ENCODE assay signal across 10 mouse cellular contexts in the genomic region with DNA sequence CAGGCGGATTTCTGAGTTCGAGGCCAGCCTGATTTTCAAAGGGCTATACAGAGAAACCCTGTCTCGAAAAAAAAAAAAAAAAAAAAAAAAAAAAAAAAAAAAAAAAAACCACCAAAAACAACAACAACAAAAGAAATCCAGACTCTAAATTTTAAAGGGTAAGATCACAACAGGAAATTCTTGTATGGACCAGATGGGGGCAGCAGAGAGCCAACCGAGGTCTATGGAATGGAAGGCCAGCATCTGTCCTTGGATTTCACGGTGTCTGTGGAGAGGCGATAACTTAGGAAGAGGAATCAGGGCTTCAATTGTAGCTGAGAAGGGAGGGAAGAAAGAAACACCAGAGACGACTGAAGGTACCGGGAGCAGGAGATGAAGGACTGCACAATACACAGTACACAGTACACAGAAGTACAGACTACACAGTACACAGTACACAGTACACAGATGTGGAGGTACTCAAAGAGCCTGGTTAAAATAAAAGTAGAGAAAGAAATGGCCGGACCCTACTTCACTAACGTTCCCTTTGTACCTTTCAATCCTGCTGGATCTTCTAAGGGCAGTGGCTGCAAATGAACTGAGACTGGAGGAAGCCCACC. TPM values are rescaled to one million over a fixed set of nuclear protein-coding genes. Genes with fewer than 3 reads are reported as not detected.
A peak's percentile ranks its signal among the peaks of the same experiment; 100 is the strongest.
DNase-seq lines count a peak whose midpoint lies in the region; ATAC-seq lines count a peak whose summit lies in the region.
"Had no signal": no experiment of that assay in that cellular context is flagged by ENCODE, and none has a peak within 500 bp of the region (broad histone marks: within the 10 kb centered on the region; RNA-seq: fewer than 3 reads in every experiment).

No protein-coding gene starts in this region.

- H3K27me3 ChIP-seq in liver, embryonic 12.5 days (replicated peaks), result no peaks in the 10 kb centered on the region
- no peaks in the 10 kb centered on the region for H3K27me3 ChIP-seq in midbrain, embryonic 15.5 days (replicated peaks)
- H3K27me3 ChIP-seq: embryonic facial prominence, embryonic 15.5 days had no signal

- DNase-seq in liver, result peak; percentile 43
- DNase-seq in Muller cell, postnatal 12 days (ENCODE audit: inconsistent ontology term), result peak; percentile 23
- peak; percentile 37 for DNase-seq in cerebellum, adult 9-10 months
- DNase-seq in gastrocnemius, postnatal 14 days, result peak; percentile 63
- DNase-seq in left cerebral cortex, adult 11 months (ENCODE audit: low spot score), result peak; percentile 22
- DNase-seq in thymus, postnatal 25 days, result peak; percentile 59

- intact Hi-C loops in gastrocnemius, postnatal 14 days (cut with DNase I; ENCODE audit: low total_unique reads), result no loop called here

- H3K36me3 ChIP-seq in liver, embryonic 12.5 days, result no peaks in the 10 kb centered on the region
- H3K36me3 ChIP-seq in midbrain, embryonic 15.5 days (replicated peaks), result no peaks in the 10 kb centered on the region
- H3K36me3 ChIP-seq: embryonic facial prominence, embryonic 15.5 days had no signal

- WGBS in liver, embryonic 12.5 days (ENCODE audit: insufficient replicate concordance), result 57% methylated on average over 10 of the region's 10 CpGs
- WGBS in midbrain, embryonic 15.5 days, result 67% methylated on average over 10 of the region's 10 CpGs

- no peak overlapping the region for H3K4me3 ChIP-seq in liver, embryonic 12.5 days
- no peak overlapping the region for H3K4me3 ChIP-seq in midbrain, embryonic 15.5 days
- H3K4me3 ChIP-seq: embryonic facial prominence, embryonic 15.5 days had no signal

- H3K27ac ChIP-seq in liver, embryonic 12.5 days, result no peak overlapping the region
- no peak overlapping the region for H3K27ac ChIP-seq in midbrain, embryonic 15.5 days
- H3K27ac ChIP-seq: embryonic facial prominence, embryonic 15.5 days; macrophage had no signal

- no peak for ATAC-seq in liver, embryonic 12.5 days
- ATAC-seq in midbrain, embryonic 15.5 days (replicated peaks), result peak; percentile 56; the same call in 1 of the 2 replicates

- H3K4me1 ChIP-seq in liver, embryonic 12.5 days, result no peaks in the 10 kb centered on the region
- H3K4me1 ChIP-seq in midbrain, embryonic 15.5 days, result no peaks in the 10 kb centered on the region
- H3K4me1 ChIP-seq: embryonic facial prominence, embryonic 15.5 days had no signal

- H3K4me2 ChIP-seq in liver, embryonic 12.5 days, result no peak overlapping the region
- H3K4me2 ChIP-seq in midbrain, embryonic 15.5 days, result no peak overlapping the region
- H3K4me2 ChIP-seq: embryonic facial prominence, embryonic 15.5 days had no signal

- H3K9ac ChIP-seq in liver, embryonic 12.5 days, result no peak overlapping the region
- H3K9ac ChIP-seq in midbrain, embryonic 15.5 days, result no peak overlapping the region
- H3K9ac ChIP-seq: embryonic facial prominence, embryonic 15.5 days had no signal

- H3K9me3 ChIP-seq in liver, embryonic 12.5 days (replicated peaks), result no peaks in the 10 kb centered on the region
- H3K9me3 ChIP-seq in midbrain, embryonic 15.5 days, result no peaks in the 10 kb centered on the region
- H3K9me3 ChIP-seq: embryonic facial prominence, embryonic 15.5 days had no signal

RNA-seq across cellular contexts. Expression of gene Esr1, which starts 13.1 kb away (rescaled TPM):
- 0.01 and 0.10 TPM in 2 replicates for polyA plus RNA-seq in liver, embryonic 12.5 days (2016; fragmentation: Nextera tagmentation; extraction: Ambion mirVana)
- total RNA-seq in gastrocnemius, postnatal 14 days (2021), result 10 to 100 TPM; 20.8 to 26.0 TPM
- polyA plus RNA-seq in midbrain, embryonic 15.5 days (2015; fragmentation: Nextera tagmentation; extraction: Ambion mirVana), result 0.31 and 0.46 TPM in 2 replicates
